Comparison of ENCODE assay signal across 36 mouse cellular contexts in genomic region chr15:4734150-4734549, GRCm38 (mm10). TPM values are rescaled to one million over a fixed set of nuclear protein-coding genes. Genes with fewer than 3 reads are reported as not detected.
DNase-seq lines count a peak whose midpoint lies in the region; ATAC-seq lines count a peak whose summit lies in the region.
"Had no signal": no experiment of that assay in that cellular context is flagged by ENCODE, and none has a peak within 500 bp of the region (broad histone marks: within the 10 kb centered on the region; RNA-seq: fewer than 3 reads in every experiment).

No protein-coding gene starts in this region.

- ATAC-seq in kidney, embryonic 15.5 days (replicated peaks; ENCODE audit: low FRiP score): no peak
- ATAC-seq: CD4-positive, CD25-positive, alpha-beta regulatory T cell, adult 4 months; forebrain, embryonic 13.5 days; hindbrain, embryonic 16.5 days; midbrain, embryonic 15.5 days had no signal

- peak; percentile 9 to 43 for DNase-seq in kidney, adult 8-10 months
- DNase-seq in kidney, postnatal 10 days: no peak
- DNase-seq in lung, postnatal 25 days (ENCODE audit: low spot score): peak; percentile 51
- no peak for DNase-seq in lung, postnatal 10 days
- DNase-seq in kidney, postnatal 36 days: peak; percentile 12 to 59
- no peak for DNase-seq in adrenal gland, adult 2 months
- DNase-seq: cerebellum, adult 2 months; cerebellum, postnatal 14 days; gastrocnemius, postnatal 14 days; right cerebral cortex, postnatal 25 days; thymus, adult 18-20 months; thymus, postnatal 25 days had no signal

- no peaks in the 10 kb centered on the region for H3K4me1 ChIP-seq in kidney, embryonic 15.5 days
- H3K4me1 ChIP-seq: embryonic facial prominence, embryonic 10.5 days; embryonic facial prominence, embryonic 15.5 days; forebrain, embryonic 13.5 days; heart, embryonic 15.5 days; limb, embryonic 13.5 days; lung, embryonic 15.5 days; midbrain, embryonic 10.5 days; midbrain, embryonic 15.5 days had no signal

- no peaks in the 10 kb centered on the region for H3K9me3 ChIP-seq in kidney, embryonic 15.5 days (replicated peaks)
- H3K9me3 ChIP-seq: embryonic facial prominence, embryonic 10.5 days; embryonic facial prominence, embryonic 15.5 days; forebrain, embryonic 13.5 days; heart, embryonic 15.5 days; limb, embryonic 13.5 days; lung, embryonic 15.5 days; midbrain, embryonic 10.5 days; midbrain, embryonic 15.5 days had no signal

- no peak overlapping the region for H3K9ac ChIP-seq in kidney, embryonic 15.5 days
- H3K9ac ChIP-seq: embryonic facial prominence, embryonic 15.5 days; forebrain, embryonic 13.5 days; heart, embryonic 15.5 days; limb, embryonic 13.5 days; liver, embryonic 14.5 days; lung, embryonic 15.5 days; midbrain, embryonic 15.5 days had no signal

- 76% methylated on average over 1 of the region's 1 CpGs for WGBS in kidney, embryonic 15.5 days

- H3K36me3 ChIP-seq in kidney, embryonic 15.5 days: no peaks in the 10 kb centered on the region
- H3K36me3 ChIP-seq: embryonic facial prominence, embryonic 10.5 days; embryonic facial prominence, embryonic 15.5 days; heart, embryonic 15.5 days; limb, embryonic 13.5 days; lung, embryonic 15.5 days; midbrain, embryonic 10.5 days; midbrain, embryonic 15.5 days had no signal

- H3K27me3 ChIP-seq in kidney, embryonic 15.5 days: no peaks in the 10 kb centered on the region
- H3K27me3 ChIP-seq: embryonic facial prominence, embryonic 15.5 days; forebrain, embryonic 13.5 days; heart, embryonic 15.5 days; limb, embryonic 13.5 days; lung, embryonic 15.5 days; midbrain, embryonic 15.5 days had no signal

- peak overlapping the region; percentile 74 for H3K27ac ChIP-seq in kidney, embryonic 15.5 days
- H3K27ac ChIP-seq: embryonic facial prominence, embryonic 10.5 days; embryonic facial prominence, embryonic 15.5 days; forebrain, embryonic 13.5 days; heart, embryonic 15.5 days; layer of hippocampus, adult 2 months; left cerebral cortex, adult 2 months; limb, embryonic 13.5 days; liver, embryonic 14.5 days; lung, embryonic 15.5 days; midbrain, embryonic 10.5 days; midbrain, embryonic 15.5 days; stomach, postnatal 0 days had no signal

- H3K4me2 ChIP-seq in kidney, embryonic 15.5 days: no peak overlapping the region
- H3K4me2 ChIP-seq: embryonic facial prominence, embryonic 15.5 days; forebrain, embryonic 13.5 days; heart, embryonic 15.5 days; limb, embryonic 13.5 days; lung, embryonic 15.5 days; midbrain, embryonic 15.5 days had no signal

- H3K4me3 ChIP-seq in kidney, embryonic 15.5 days (replicated peaks): no peak overlapping the region
- H3K4me3 ChIP-seq: embryonic facial prominence, embryonic 10.5 days; embryonic facial prominence, embryonic 15.5 days; forebrain, embryonic 13.5 days; heart, embryonic 15.5 days; layer of hippocampus, adult 2 months; left cerebral cortex, adult 2 months; limb, embryonic 13.5 days; lung, embryonic 15.5 days; midbrain, embryonic 10.5 days; midbrain, embryonic 15.5 days had no signal

RNA-seq across cellular contexts. Expression of gene C6, which starts 7.2 kb away (rescaled TPM):
- 0.14 TPM in 1 of 2 replicates, not detected in the other for polyA plus RNA-seq in kidney, embryonic 15.5 days (2015; fragmentation: Nextera tagmentation; extraction: Ambion mirVana)
- total RNA-seq in adrenal gland, adult 2 months (2021): 10 to 100 TPM; 12.7 to 16.8 TPM
- 0.54 and 0.59 TPM in 2 replicates for polyA plus RNA-seq in adrenal gland, adult 2 months (2012; rRNA removed)
- total RNA-seq: granulocyte monocyte progenitor cell, adult 5-6 weeks; layer of hippocampus, adult 2 months; layer of hippocampus, postnatal 14 days; left cerebral cortex, adult 2 months; left cerebral cortex, postnatal 36 days; megakaryocyte progenitor cell, adult 5-6 weeks; neutrophil, adult 5-6 weeks had no signal
- polyA plus RNA-seq: cerebellum, adult 2 months; cortical plate, adult 2 months; embryonic facial prominence, embryonic 10.5 days; forebrain, embryonic 13.5 days; heart, embryonic 15.5 days; hindbrain, embryonic 11.5 days; intestine, embryonic 14.5 days; limb, embryonic 13.5 days; lung, embryonic 15.5 days; midbrain, embryonic 15.5 days; neural tube, embryonic 11.5 days; stomach, postnatal 0 days had no signal

Comparison
In these comparisons a context has a peak if more than half of its experiments do, and no peak if none do; other contexts are left out.
1. DNase-seq: peak in kidney, adult 8-10 months (2 of 2), lung, postnatal 25 days (single experiment) and kidney, postnatal 36 days (2 of 2); none in kidney, postnatal 10 days (single experiment), lung, postnatal 10 days (single experiment) and adrenal gland, adult 2 months (single experiment).